Mouse (Mus musculus) heart, postnatal 0 days (tissue): ENCODE measurements around the gene Prkcq. TPM values are rescaled to one million over a fixed set of nuclear protein-coding genes. Genes with fewer than 3 reads are reported as not detected.

ENCODE experiments used
- ATAC-seq: fragments of 200-750 bp; cut with Nextera tagmentation; 2 replicates; pipeline ENCODE4 v1.8.0; 2017; ENCODE audit warnings: low read depth, moderate number of reproducible peaks, moderate library complexity; ENCODE audit not compliant: insufficient read depth
- DNase-seq: peaks from one replicate; pipeline ENCODE4 v3.0.0-alpha.2; 2016; ENCODE audit warnings: low spot score
- H3K27ac ChIP-seq: fragments of 300-500 bp; sonication (generic); 2 replicates; pipeline ENCODE4 v1.5.1; 2014; ENCODE audit warnings: low read depth, mild to moderate bottlenecking
- H3K27me3 ChIP-seq: fragments of 300-500 bp; sonication (generic); 2 replicates; pipeline ENCODE4 v1.6.1; 2014; ENCODE audit warnings: low read length, mixed read lengths; ENCODE audit not compliant: control insufficient read depth, insufficient read depth
- H3K36me3 ChIP-seq: fragments of 300-500 bp; sonication (generic); replicated peaks from 2 replicates; pipeline ENCODE4 v1.6.1; 2014; ENCODE audit warnings: low read length, mixed read lengths; ENCODE audit not compliant: control insufficient read depth, insufficient read depth
- H3K4me1 ChIP-seq: fragments of 300-500 bp; sonication (generic); 2 replicates; pipeline ENCODE4 v1.6.1; 2014; ENCODE audit warnings: antibody characterized with exemption; ENCODE audit not compliant: control insufficient read depth, insufficient read depth
- H3K4me2 ChIP-seq: fragments of 300-500 bp; sonication (generic); 2 replicates; pipeline ENCODE4 v1.6.1; 2014; ENCODE audit warnings: low read depth, mild to moderate bottlenecking, low read length, moderate library complexity
- H3K4me3 ChIP-seq: fragments of 300-500 bp; sonication (generic); 2 replicates; pipeline ENCODE4 v1.5.1; 2014; ENCODE audit warnings: low read depth, low read length
- H3K9ac ChIP-seq: fragments of 300-500 bp; sonication (generic); replicated peaks from 2 replicates; pipeline ENCODE4 v1.6.1; 2014; ENCODE audit warnings: low read depth, low read length, mixed read lengths
- H3K9me3 ChIP-seq: fragments of 300-500 bp; sonication (generic); replicated peaks from 2 replicates; pipeline ENCODE4 v1.6.1; 2016; ENCODE audit warnings: low read length; ENCODE audit not compliant: control insufficient read depth
- CTCF ChIP-seq: IDR thresholded peaks from 2 replicates; pipeline ENCODE4 v1.5.1; 2016; ENCODE audit warnings: antibody characterized with exemption, control low read depth, low read depth
- EP300 ChIP-seq: IDR thresholded peaks from 2 replicates; pipeline ENCODE4 v1.6.1; 2016; ENCODE audit warnings: antibody characterized with exemption, low read depth
- WGBS: fragments of 180-500 bp; shearing (Covaris S2); extraction: QIAGEN DNeasy Blood & Tissue Kit; methylation state at CpG from one replicate; pipeline ENCODE4 v1.1.7; 2014; 5-methylcytosine and 5-hydroxymethylcytosine counted together
- polyA plus RNA-seq: library from polyadenylated mRNA; unstranded; fragments of >200 nt; fragmentation: Nextera tagmentation; extraction: Ambion mirVana; gene quantifications from 2 replicates; pipeline ENCODE4 v1.2.1, GENCODE M21; 2015
- total RNA-seq: library from RNA; depleted of rRNA; stranded (reverse); fragments of >200 nt; gene quantifications from 2 replicates; pipeline ENCODE4 v1.2.3, GENCODE M21; 2014; ENCODE audit warnings: low replicate concordance

The Prkcq gene
- total and polyA plus RNA-seq, 2 experiments from 2014 or later: 0.59 TPM; not detected in 1

- no peaks in the 10 kb centered on the region for H3K4me1 ChIP-seq
- H3K9me3 ChIP-seq: peaks cover 3% of the 10 kb centered on the region; the same call in 1 of the 2 replicates
- no peak overlapping the region for H3K9ac ChIP-seq
- ATAC-seq (no peak), DNase-seq (no peak)
- H3K4me3 ChIP-seq: no peak overlapping the region
- TF ChIP-seq EP300 (no peak), CTCF (no peak)
- H3K4me2 ChIP-seq: no peak overlapping the region
- no peaks in the 10 kb centered on the region for H3K27me3 ChIP-seq
- no peaks in the 10 kb centered on the region for H3K36me3 ChIP-seq
- H3K27ac ChIP-seq: no peak overlapping the region
- 82% methylated on average over 3 of the region's 3 CpGs for WGBS
Observed at GRCm38 (mm10) chr2:11140385-11140784, 31.5 kb upstream of the Prkcq start.

GRCm38 (mm10) chr2:11149091-11149490 is 22.8 kb upstream of the Prkcq start:
- Histone ChIP-seq H3K9ac (no peak overlapping the region), H3K4me1 (no peaks in the 10 kb centered on the region), H3K27ac (no peak overlapping the region), H3K4me2 (no peak overlapping the region), H3K4me3 (no peak overlapping the region), H3K36me3 (no peaks in the 10 kb centered on the region), H3K9me3 (no peaks in the 10 kb centered on the region), H3K27me3 (no peaks in the 10 kb centered on the region)
- no peak for TF ChIP-seq CTCF
- ATAC-seq (no peak), DNase-seq (no peak)
- 80% methylated on average over 4 of the region's 4 CpGs for WGBS

- H3K9ac ChIP-seq: no peak overlapping the region
- 65% methylated on average over 7 of the region's 7 CpGs for WGBS
- H3K4me1 ChIP-seq: no peaks in the 10 kb centered on the region
- TF ChIP-seq CTCF (no peak), EP300 (no peak)
- no peaks in the 10 kb centered on the region for H3K36me3 ChIP-seq
- no peaks in the 10 kb centered on the region for H3K27me3 ChIP-seq
- H3K4me3 ChIP-seq: no peak overlapping the region
- no peaks in the 10 kb centered on the region for H3K9me3 ChIP-seq
- DNase-seq: no peak
- H3K4me2 ChIP-seq: no peak overlapping the region
- no peak overlapping the region for H3K27ac ChIP-seq
- ATAC-seq: no peak
Observed at GRCm38 (mm10) chr2:11150975-11151374, 20.9 kb upstream of the Prkcq start.

- DNase-seq: no peak
- Histone ChIP-seq H3K4me2 (no peak overlapping the region), H3K27me3 (no peaks in the 10 kb centered on the region), H3K9ac (no peak overlapping the region), H3K9me3 (no peaks in the 10 kb centered on the region), H3K4me1 (no peaks in the 10 kb centered on the region), H3K4me3 (no peak overlapping the region), H3K36me3 (no peaks in the 10 kb centered on the region), H3K27ac (no peak overlapping the region)
- TF ChIP-seq EP300 (no peak), CTCF (no peak)
- WGBS: 51% methylated on average over 6 of the region's 6 CpGs
- ATAC-seq: no peak
Observed at GRCm38 (mm10) chr2:11151655-11152323, 20.1 kb upstream of the Prkcq start.

GRCm38 (mm10) chr2:11159641-11160040 is 12.3 kb upstream of the Prkcq start:
- TF ChIP-seq CTCF (no peak), EP300 (no peak)
- 80% methylated on average over 7 of the region's 7 CpGs for WGBS
- Histone ChIP-seq H3K27me3 (no peaks in the 10 kb centered on the region), H3K36me3 (no peaks in the 10 kb centered on the region), H3K9me3 (no peaks in the 10 kb centered on the region), H3K9ac (no peak overlapping the region), H3K27ac (no peak overlapping the region), H3K4me3 (no peak overlapping the region), H3K4me1 (no peaks in the 10 kb centered on the region), H3K4me2 (no peak overlapping the region)
- DNase-seq (no peak), ATAC-seq (no peak)

GRCm38 (mm10) chr2:11160696-11161095 is 11.2 kb upstream of the Prkcq start:
- no peaks in the 10 kb centered on the region for H3K9me3 ChIP-seq
- TF ChIP-seq EP300 (no peak), CTCF (no peak)
- H3K27me3 ChIP-seq: no peaks in the 10 kb centered on the region
- no peak overlapping the region for H3K27ac ChIP-seq
- no peak overlapping the region for H3K4me2 ChIP-seq
- DNase-seq: no peak
- ATAC-seq: no peak
- no peak overlapping the region for H3K9ac ChIP-seq
- H3K36me3 ChIP-seq: no peaks in the 10 kb centered on the region
- 60% methylated on average over 3 of the region's 3 CpGs for WGBS
- H3K4me3 ChIP-seq: no peak overlapping the region
- no peaks in the 10 kb centered on the region for H3K4me1 ChIP-seq
